Mouse (Mus musculus): ENCODE results near the gene Cyct. TPM values are rescaled to one million over a fixed set of nuclear protein-coding genes. Genes with fewer than 3 reads are reported as not detected.

Gene Cyct
- polyA plus RNA-seq, 1 experiment from 2014 or later: not detected

GRCm38 (mm10) chr2:76369821-76370655 is 9.8 kb upstream of the Cyct start, which contains the start of gene Rbm45:
Gene Rbm45, plus strand, starts transcription at chr2:76369984.
- no peaks in the 10 kb centered on the region; the same call in 1 of the 2 replicates for H3K4me1 ChIP-seq (replicated peaks; ENCODE audit: control insufficient read depth, insufficient read depth, low read length)
- H3K27me3 ChIP-seq (replicated peaks; ENCODE audit: control insufficient read depth, insufficient read depth, low read length): no peaks in the 10 kb centered on the region
- H3K9me3 ChIP-seq (ENCODE audit: control insufficient read depth): no peaks in the 10 kb centered on the region
- ATAC-seq: peak; percentile 82
- peak within 1 kb of the TSS; percentile 86 for H3K27ac ChIP-seq (ENCODE audit: low read depth, low read length)
- H3K36me3 ChIP-seq (ENCODE audit: control insufficient read depth, insufficient read depth): peaks cover 26% of the 10 kb centered on the region; the same call in 1 of the 2 replicates
- peak within 1 kb of the TSS; percentile 88 for H3K9ac ChIP-seq (ENCODE audit: low read depth, low read length)
- peak; percentile 94 for TF ChIP-seq CTCF (IDR thresholded peaks at IDR 0.05; ENCODE audit: low read depth)
- peak within 1 kb of the TSS; percentile 87 for H3K4me3 ChIP-seq (ENCODE audit: low read depth, low read length)
- peak within 1 kb of the TSS; percentile 88 for H3K4me2 ChIP-seq (replicated peaks; ENCODE audit: low read depth)
- WGBS: under 1% methylated on average over 61 of the region's 61 CpGs

DNA sequence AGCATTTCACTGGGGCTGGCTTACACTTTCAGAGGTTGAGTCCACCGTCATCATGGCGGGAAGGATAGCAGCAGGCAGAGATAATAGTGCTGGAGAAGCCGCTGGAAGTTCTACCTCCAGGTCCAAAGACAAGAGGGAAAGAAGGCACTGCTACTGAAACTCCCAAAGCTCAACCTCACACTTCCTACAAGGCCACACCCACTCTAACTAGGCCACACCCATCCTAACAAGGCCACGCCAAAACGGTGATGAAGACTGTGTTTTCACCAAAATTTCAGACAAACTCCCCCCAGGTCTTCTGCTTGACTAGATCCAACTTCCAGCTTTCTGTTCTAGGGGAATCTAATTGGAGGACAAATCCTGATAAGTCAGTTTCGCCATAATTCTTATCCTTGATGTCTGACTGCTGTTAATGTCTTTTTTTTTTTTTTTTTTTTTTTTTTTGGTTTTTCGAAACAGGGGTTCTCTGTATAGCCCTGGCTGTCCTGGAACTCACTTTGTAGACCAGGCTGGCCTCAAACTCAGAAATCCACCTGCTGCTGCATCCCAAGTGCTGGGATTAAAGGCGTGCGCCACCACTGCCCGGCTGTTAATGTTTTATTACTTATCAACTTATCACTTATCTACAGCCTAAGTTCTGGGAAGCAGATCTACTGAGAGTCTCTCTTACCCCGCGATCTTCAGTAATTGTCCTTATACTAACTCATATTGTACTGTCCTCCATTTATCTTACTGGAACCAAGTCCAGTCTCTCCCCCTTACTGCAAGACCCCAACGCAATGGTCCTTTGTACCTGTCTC is 8.8 kb upstream of the Cyct start:
- peaks cover 18% of the 10 kb centered on the region; the same call in 1 of the 2 replicates for H3K36me3 ChIP-seq (ENCODE audit: control insufficient read depth, insufficient read depth)
- TF ChIP-seq CTCF (IDR thresholded peaks at IDR 0.05; ENCODE audit: low read depth): no peak
- peak overlapping the region; percentile 88; the same call in 1 of the 2 replicates for H3K4me2 ChIP-seq (replicated peaks; ENCODE audit: low read depth)
- H3K27me3 ChIP-seq (replicated peaks; ENCODE audit: control insufficient read depth, insufficient read depth, low read length): no peaks in the 10 kb centered on the region
- H3K9me3 ChIP-seq (ENCODE audit: control insufficient read depth): no peaks in the 10 kb centered on the region
- ATAC-seq: no peak
- H3K4me1 ChIP-seq (replicated peaks; ENCODE audit: control insufficient read depth, insufficient read depth, low read length): no peaks in the 10 kb centered on the region; the same call in 1 of the 2 replicates
- no peak overlapping the region for H3K4me3 ChIP-seq (ENCODE audit: low read depth, low read length)
- 0 out of 2 replicates have a peak overlapping the region, but pooled peaks have one; percentile 86 for H3K27ac ChIP-seq (ENCODE audit: low read depth, low read length)
- H3K9ac ChIP-seq (ENCODE audit: low read depth, low read length): no peak overlapping the region
- 58% methylated on average over 13 of the region's 13 CpGs for WGBS

- H3K9ac ChIP-seq (ENCODE audit: low read depth, low read length): no peak overlapping the region
- no peaks in the 10 kb centered on the region for H3K9me3 ChIP-seq (ENCODE audit: control insufficient read depth)
- H3K27me3 ChIP-seq (replicated peaks; ENCODE audit: control insufficient read depth, insufficient read depth, low read length): no peaks in the 10 kb centered on the region
- ATAC-seq: peak; percentile 62
- no peak overlapping the region for H3K4me2 ChIP-seq (replicated peaks; ENCODE audit: low read depth)
- WGBS: 7% methylated on average over 9 of the region's 9 CpGs
- H3K4me1 ChIP-seq (replicated peaks; ENCODE audit: control insufficient read depth, insufficient read depth, low read length): no peaks in the 10 kb centered on the region; the same call in 1 of the 2 replicates
- peak overlapping the region; percentile 43; the same call in 1 of the 2 replicates for H3K27ac ChIP-seq (ENCODE audit: low read depth, low read length)
- TF ChIP-seq CTCF (IDR thresholded peaks at IDR 0.05; ENCODE audit: low read depth): peak; percentile 93
- H3K4me3 ChIP-seq (ENCODE audit: low read depth, low read length): no peak overlapping the region
- H3K36me3 ChIP-seq (ENCODE audit: control insufficient read depth, insufficient read depth): 0 out of 2 replicates have a peak, but pooled peaks cover 3% of the 10 kb centered on the region
Observed at GRCm38 (mm10) chr2:76367188-76367922, 7.1 kb upstream of the Cyct start.

DNA sequence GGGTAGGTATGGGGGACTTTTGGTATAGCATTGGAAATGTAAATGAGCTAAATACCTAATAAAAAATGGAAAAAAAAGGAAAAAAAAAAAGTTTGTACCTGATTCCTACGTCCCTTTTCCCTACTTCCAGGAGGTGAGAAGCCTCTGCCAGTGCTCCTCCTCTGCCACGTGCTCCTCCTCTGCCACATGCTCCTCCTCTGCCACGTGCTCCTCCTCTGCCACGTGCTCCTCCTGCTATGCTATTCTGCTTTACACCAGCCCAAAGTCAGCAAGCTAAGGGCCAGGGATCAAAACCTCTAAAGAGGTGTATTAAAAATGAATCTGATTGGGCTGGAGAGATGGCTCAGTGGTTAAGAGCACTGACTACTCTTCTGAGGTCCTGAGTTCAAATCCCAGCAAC is 5.6 kb upstream of the Cyct start:
- H3K4me3 ChIP-seq (ENCODE audit: low read depth, low read length): no peak overlapping the region
- 78% methylated on average over 4 of the region's 4 CpGs for WGBS
- no peak for TF ChIP-seq CTCF (IDR thresholded peaks at IDR 0.05; ENCODE audit: low read depth)
- H3K4me1 ChIP-seq (replicated peaks; ENCODE audit: control insufficient read depth, insufficient read depth, low read length): no peaks in the 10 kb centered on the region
- H3K36me3 ChIP-seq (ENCODE audit: control insufficient read depth, insufficient read depth): no peaks in the 10 kb centered on the region
- H3K27me3 ChIP-seq (replicated peaks; ENCODE audit: control insufficient read depth, insufficient read depth, low read length): no peaks in the 10 kb centered on the region
- no peak for ATAC-seq
- H3K9ac ChIP-seq (ENCODE audit: low read depth, low read length): no peak overlapping the region
- H3K27ac ChIP-seq (ENCODE audit: low read depth, low read length): no peak overlapping the region
- H3K9me3 ChIP-seq (ENCODE audit: control insufficient read depth): no peaks in the 10 kb centered on the region
- H3K4me2 ChIP-seq (replicated peaks; ENCODE audit: low read depth): no peak overlapping the region

- no peak overlapping the region for H3K4me3 ChIP-seq (ENCODE audit: low read depth, low read length)
- ATAC-seq: no peak
- no peaks in the 10 kb centered on the region for H3K36me3 ChIP-seq (ENCODE audit: control insufficient read depth, insufficient read depth)
- TF ChIP-seq CTCF (IDR thresholded peaks at IDR 0.05; ENCODE audit: low read depth): peak; percentile 69
- no peaks in the 10 kb centered on the region for H3K9me3 ChIP-seq (ENCODE audit: control insufficient read depth)
- H3K27me3 ChIP-seq (replicated peaks; ENCODE audit: control insufficient read depth, insufficient read depth, low read length): no peaks in the 10 kb centered on the region
- 61% methylated on average over 2 of the region's 2 CpGs for WGBS
- H3K9ac ChIP-seq (ENCODE audit: low read depth, low read length): no peak overlapping the region
- no peak overlapping the region for H3K27ac ChIP-seq (ENCODE audit: low read depth, low read length)
- no peaks in the 10 kb centered on the region for H3K4me1 ChIP-seq (replicated peaks; ENCODE audit: control insufficient read depth, insufficient read depth, low read length)
- no peak overlapping the region for H3K4me2 ChIP-seq (replicated peaks; ENCODE audit: low read depth)
Observed at GRCm38 (mm10) chr2:76362111-76362510, 1.9 kb upstream of the Cyct start.
